Mouse (Mus musculus) megakaryocyte, embryonic 14.5 days (primary cell): ENCODE data around the gene Prim2.

Experiments
- FLI1 ChIP-seq: IDR thresholded peaks from 2 replicates; pipeline ENCODE4 v1.6.1; 2012; ENCODE audit warnings: low read length, inconsistent platforms, mixed read lengths
- GATA1 ChIP-seq: IDR thresholded peaks from 3 replicates; pipeline ENCODE4 v1.6.1; 2012; ENCODE audit warnings: mixed read lengths, low read length, inconsistent platforms, borderline replicate concordance

- TF ChIP-seq FLI1: no peak
- no peak for TF ChIP-seq GATA1
Observed at GRCm38 (mm10) chr1:33504371-33504770, 165.2 kb downstream of the Prim2 start.
